Mouse (Mus musculus): ENCODE measurements at regions not wholly inside any gene's neighbourhood (a gene's known extent, or its start where the extent isn't known, plus 50 kb on each side); places are given as distances from the start of the nearest gene placed in this dataset.

- Histone ChIP-seq H3K4me1 (ENCODE audit: control insufficient read depth, insufficient read depth, low read length) (no peaks in the 10 kb centered on the region; the same call in 1 of the 2 replicates), H3K9ac (ENCODE audit: low read depth, low read length) (no peak overlapping the region), H3K36me3 (ENCODE audit: control insufficient read depth, insufficient read depth, low read length) (no peaks in the 10 kb centered on the region), H3K79me2 (replicated peaks; ENCODE audit: control insufficient read depth, insufficient read depth, low read length) (no peaks in the 10 kb centered on the region), H3K27me3 (ENCODE audit: control insufficient read depth, insufficient read depth, low read length) (no peaks in the 10 kb centered on the region), H3K4me3 (no peak overlapping the region), H3K27ac (no peak overlapping the region)
- intact Hi-C loops (cut with DNase I): no loop called here
- WGBS: 58% methylated on average over 9 of the region's 9 CpGs
- no peak for TF ChIP-seq POLR2A (IDR thresholded peaks at IDR 0.05; ENCODE audit: insufficient read depth, low read depth, low read length)
- no peak for TF ChIP-seq EP300 (IDR thresholded peaks at IDR 0.05; ENCODE audit: insufficient read depth, low read depth, low read length)
- no peak for TF ChIP-seq CTCF (IDR thresholded peaks at IDR 0.05)
- no peak for DNase-seq
These were observed 392.7 kb downstream of the Wdr11 start for GRCm38 (mm10) chr7:129984367-129984766.

DNA sequence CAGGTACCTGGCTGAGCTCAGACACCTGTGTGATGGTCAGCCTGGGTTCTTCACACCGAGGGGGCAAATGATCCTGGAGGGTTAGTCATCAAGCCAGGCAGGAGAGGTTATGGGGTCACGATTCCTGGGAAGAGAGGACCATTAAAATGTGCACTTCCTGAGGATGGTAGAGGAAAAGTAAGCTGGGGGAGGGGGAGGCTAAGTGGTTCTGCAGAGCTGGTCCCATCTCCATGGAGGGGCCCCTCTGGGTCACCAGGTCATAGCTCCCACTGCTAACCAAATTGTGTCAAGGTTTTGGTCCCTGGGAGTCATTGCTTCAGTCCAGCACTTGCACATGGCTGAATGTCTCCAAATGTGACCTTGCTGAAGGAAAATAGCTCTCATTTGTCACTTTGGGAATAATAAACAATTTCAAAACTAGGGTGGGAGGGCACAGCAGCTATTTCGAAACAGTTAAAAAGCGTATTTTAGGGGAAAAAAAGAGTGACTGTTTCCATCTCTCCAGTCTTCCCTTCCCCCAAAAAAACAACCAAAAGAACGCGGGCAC lies 395.5 kb downstream of the Wdr11 start:
- no peaks in the 10 kb centered on the region for H3K36me3 ChIP-seq (ENCODE audit: control insufficient read depth, insufficient read depth, low read length)
- no peaks in the 10 kb centered on the region; the same call in 1 of the 2 replicates for H3K4me1 ChIP-seq (ENCODE audit: control insufficient read depth, insufficient read depth, low read length)
- intact Hi-C loops (cut with DNase I): no loop called here
- H3K79me2 ChIP-seq (replicated peaks; ENCODE audit: control insufficient read depth, insufficient read depth, low read length): no peaks in the 10 kb centered on the region
- no peak for DNase-seq
- 61% methylated on average over 6 of the region's 6 CpGs for WGBS
- no peak overlapping the region for H3K9ac ChIP-seq (ENCODE audit: low read depth, low read length)
- H3K4me3 ChIP-seq: no peak overlapping the region
- H3K27ac ChIP-seq: no peak overlapping the region
- H3K27me3 ChIP-seq (ENCODE audit: control insufficient read depth, insufficient read depth, low read length): no peaks in the 10 kb centered on the region
- TF ChIP-seq CTCF (IDR thresholded peaks at IDR 0.05) (no peak), POLR2A (IDR thresholded peaks at IDR 0.05; ENCODE audit: insufficient read depth, low read depth, low read length) (no peak), EP300 (IDR thresholded peaks at IDR 0.05; ENCODE audit: insufficient read depth, low read depth, low read length) (no peak)

- Histone ChIP-seq H3K36me3 (ENCODE audit: control insufficient read depth, insufficient read depth, low read length) (no peaks in the 10 kb centered on the region), H3K9ac (ENCODE audit: low read depth, low read length) (no peak overlapping the region), H3K27ac (no peak overlapping the region), H3K4me1 (ENCODE audit: control insufficient read depth, insufficient read depth, low read length) (no peaks in the 10 kb centered on the region), H3K4me3 (no peak overlapping the region), H3K79me2 (replicated peaks; ENCODE audit: control insufficient read depth, insufficient read depth, low read length) (no peaks in the 10 kb centered on the region), H3K27me3 (ENCODE audit: control insufficient read depth, insufficient read depth, low read length) (no peaks in the 10 kb centered on the region)
- intact Hi-C loops (cut with DNase I): no loop called here
- no peak for DNase-seq
- no peak for TF ChIP-seq EP300 (IDR thresholded peaks at IDR 0.05; ENCODE audit: insufficient read depth, low read depth, low read length)
- TF ChIP-seq CTCF (IDR thresholded peaks at IDR 0.05): no peak
- TF ChIP-seq POLR2A (IDR thresholded peaks at IDR 0.05; ENCODE audit: insufficient read depth, low read depth, low read length): no peak
- WGBS: 80% methylated on average over 4 of the region's 4 CpGs
These were observed 396.1 kb downstream of the Wdr11 start for GRCm38 (mm10) chr7:129987713-129988112.

GRCm38 (mm10) chr7:129993446-129994223 lies 402.0 kb downstream of the Wdr11 start:
- H3K4me3 ChIP-seq: no peak overlapping the region
- TF ChIP-seq CTCF (IDR thresholded peaks at IDR 0.05) (no peak), EP300 (IDR thresholded peaks at IDR 0.05; ENCODE audit: insufficient read depth, low read depth, low read length) (no peak), POLR2A (IDR thresholded peaks at IDR 0.05; ENCODE audit: insufficient read depth, low read depth, low read length) (no peak)
- WGBS: 77% methylated on average over 14 of the region's 14 CpGs
- no peak overlapping the region for H3K9ac ChIP-seq (ENCODE audit: low read depth, low read length)
- intact Hi-C loops (cut with DNase I): no loop called here
- no peaks in the 10 kb centered on the region for H3K27me3 ChIP-seq (ENCODE audit: control insufficient read depth, insufficient read depth, low read length)
- no peaks in the 10 kb centered on the region for H3K36me3 ChIP-seq (ENCODE audit: control insufficient read depth, insufficient read depth, low read length)
- DNase-seq: no peak
- H3K79me2 ChIP-seq (replicated peaks; ENCODE audit: control insufficient read depth, insufficient read depth, low read length): no peaks in the 10 kb centered on the region
- H3K4me1 ChIP-seq (ENCODE audit: control insufficient read depth, insufficient read depth, low read length): no peaks in the 10 kb centered on the region
- H3K27ac ChIP-seq: no peak overlapping the region

GRCm38 (mm10) chr7:129995529-129995928 lies 403.9 kb downstream of the Wdr11 start:
- H3K79me2 ChIP-seq (replicated peaks; ENCODE audit: control insufficient read depth, insufficient read depth, low read length): no peaks in the 10 kb centered on the region
- H3K9ac ChIP-seq (ENCODE audit: low read depth, low read length): no peak overlapping the region
- H3K27ac ChIP-seq: no peak overlapping the region
- H3K36me3 ChIP-seq (ENCODE audit: control insufficient read depth, insufficient read depth, low read length): no peaks in the 10 kb centered on the region
- 81% methylated on average over 7 of the region's 7 CpGs for WGBS
- TF ChIP-seq CTCF (IDR thresholded peaks at IDR 0.05) (no peak), POLR2A (IDR thresholded peaks at IDR 0.05; ENCODE audit: insufficient read depth, low read depth, low read length) (no peak), EP300 (IDR thresholded peaks at IDR 0.05; ENCODE audit: insufficient read depth, low read depth, low read length) (no peak)
- no peak for DNase-seq
- intact Hi-C loops (cut with DNase I): no loop called here
- H3K4me3 ChIP-seq: no peak overlapping the region
- H3K4me1 ChIP-seq (ENCODE audit: control insufficient read depth, insufficient read depth, low read length): no peaks in the 10 kb centered on the region
- H3K27me3 ChIP-seq (ENCODE audit: control insufficient read depth, insufficient read depth, low read length): no peaks in the 10 kb centered on the region

GRCm38 (mm10) chr7:130001064-130001463 lies 409.4 kb downstream of the Wdr11 start:
- no peak for TF ChIP-seq POLR2A (IDR thresholded peaks at IDR 0.05; ENCODE audit: insufficient read depth, low read depth, low read length)
- no peak for TF ChIP-seq CTCF (IDR thresholded peaks at IDR 0.05)
- no peak for TF ChIP-seq EP300 (IDR thresholded peaks at IDR 0.05; ENCODE audit: insufficient read depth, low read depth, low read length)

More at GRCm38 (mm10) chr7:130001064-130001463, 409.4 kb downstream of the Wdr11 start:
- no peaks in the 10 kb centered on the region for H3K36me3 ChIP-seq (ENCODE audit: control insufficient read depth, insufficient read depth, low read length)
- H3K9ac ChIP-seq (ENCODE audit: low read depth, low read length): no peak overlapping the region
- DNase-seq: no peak
- intact Hi-C loops (cut with DNase I): no loop called here
- no peaks in the 10 kb centered on the region for H3K27me3 ChIP-seq (ENCODE audit: control insufficient read depth, insufficient read depth, low read length)
- 49% methylated on average over 10 of the region's 10 CpGs for WGBS
- no peaks in the 10 kb centered on the region for H3K79me2 ChIP-seq (replicated peaks; ENCODE audit: control insufficient read depth, insufficient read depth, low read length)
- H3K4me3 ChIP-seq: no peak overlapping the region
- no peak overlapping the region for H3K27ac ChIP-seq
- H3K4me1 ChIP-seq (ENCODE audit: control insufficient read depth, insufficient read depth, low read length): no peaks in the 10 kb centered on the region

Measured in heart, adult 2 months (tissue).